Mouse (Mus musculus) MEL (cell line): ENCODE data around the gene Gmds. TPM values are rescaled to one million over a fixed set of nuclear protein-coding genes. Genes with fewer than 3 reads are reported as not detected.
A peak's percentile ranks its signal among the peaks of the same experiment; 100 is the strongest.

Experiments
- DNase-seq: peaks from one replicate; pipeline ENCODE4 v3.0.0; 2011; ENCODE audit warnings: low read depth, low spot score
- H3K27ac ChIP-seq: 2 replicates; pipeline ENCODE4 v1.5.1; 2012; ENCODE audit warnings: low read depth, mild to moderate bottlenecking, control low read depth, low read length, moderate library complexity; ENCODE audit not compliant: control insufficient read depth
- H3K27me3 ChIP-seq, 2 experiments: fragments of 150-350 bp in 1 of 2; sonication (generic) in 1 of 2; 2 replicates each; pipeline ENCODE4 v1.6.1; 2012; ENCODE audit warnings: low read length in 2 of 2, mild to moderate bottlenecking in 2 of 2, improper control_type of control experiment in 1 of 2, moderate library complexity in 1 of 2; ENCODE audit not compliant: insufficient read depth in 2 of 2, control insufficient read depth in 1 of 2
- H3K36me3 ChIP-seq, 2 experiments: 2 replicates each; pipeline ENCODE4 v1.6.1; 2012 to 2014; ENCODE audit warnings: low read length in 2 of 2, improper control_type of control experiment in 1 of 2, inconsistent platforms in 1 of 2, mild to moderate bottlenecking in 1 of 2; ENCODE audit not compliant: insufficient read depth in 2 of 2, control insufficient read depth in 1 of 2
- H3K4me1 ChIP-seq, 2 experiments: fragments of 150-350 bp in 1 of 2; sonication (generic) in 1 of 2; 2 replicates each; pipeline ENCODE4 v1.6.1; 2012; ENCODE audit warnings: low read length in 2 of 2, improper control_type of control experiment in 1 of 2, mild to moderate bottlenecking in 1 of 2; ENCODE audit not compliant: insufficient read depth in 2 of 2, control insufficient read depth in 1 of 2
- H3K4me3 ChIP-seq, 2 experiments: fragments of 150-350 bp in 1 of 2; sonication (generic) in 1 of 2; 2 replicates each; pipeline ENCODE4 v1.5.1; 2012; ENCODE audit warnings: low read depth in 2 of 2, low read length in 2 of 2, mild to moderate bottlenecking in 2 of 2, moderate library complexity in 2 of 2, control low read depth in 1 of 2, improper control_type of control experiment in 1 of 2; ENCODE audit not compliant: control insufficient read depth in 1 of 2, insufficient read depth in 1 of 2
- H3K79me2 ChIP-seq: 2 replicates; pipeline ENCODE4 v1.6.1; 2012; ENCODE audit warnings: mild to moderate bottlenecking, low read length, moderate library complexity; ENCODE audit not compliant: control insufficient read depth, poor library complexity, insufficient read depth
- H3K9ac ChIP-seq: 2 replicates; pipeline ENCODE4 v1.6.1; 2012; ENCODE audit warnings: low read depth, mild to moderate bottlenecking, control low read depth, low read length, moderate library complexity; ENCODE audit not compliant: control insufficient read depth, poor library complexity, severe bottlenecking
- H3K9me3 ChIP-seq: fragments of 150-350 bp; sonication (generic); replicated peaks from 2 replicates; pipeline ENCODE4 v1.6.1; 2012; ENCODE audit warnings: mild to moderate bottlenecking, low read length, improper control_type of control experiment, moderate library complexity; ENCODE audit not compliant: insufficient read depth
- CHD2 ChIP-seq: IDR thresholded peaks from 2 replicates; pipeline ENCODE4 v1.6.1; 2011; ENCODE audit warnings: low read length, improper control_type of control experiment
- CTCF ChIP-seq, 3 experiments: IDR thresholded peaks in 2 of 3; conservative IDR thresholded peaks in 1 of 3; 2 replicates each; pipeline ENCODE4 v1.5.1; 2011 to 2012; ENCODE audit warnings: low read length in 3 of 3, low read depth in 2 of 3, mild to moderate bottlenecking in 2 of 3, improper control_type of control experiment in 1 of 3, inconsistent platforms in 1 of 3, mixed read lengths in 1 of 3, moderate library complexity in 1 of 3; ENCODE audit not compliant: control insufficient read depth in 1 of 3, insufficient read depth in 1 of 3, poor library complexity in 1 of 3, severe bottlenecking in 1 of 3
- E2F4 ChIP-seq: IDR thresholded peaks from 2 replicates; pipeline ENCODE4 v1.6.1; 2011; ENCODE audit warnings: low read depth, low read length, improper control_type of control experiment, borderline replicate concordance
- EP300 ChIP-seq, 2 experiments: IDR thresholded peaks; 2 replicates each; pipeline ENCODE4 v1.6.1; 2011; ENCODE audit warnings: improper control_type of control experiment in 2 of 2, low read length in 2 of 2, low read depth in 1 of 2, mild to moderate bottlenecking in 1 of 2
- ETS1 ChIP-seq: IDR thresholded peaks from 2 replicates; pipeline ENCODE4 v1.6.1; 2012; ENCODE audit warnings: low read depth, mild to moderate bottlenecking, inconsistent platforms, low read length, improper control_type of control experiment, moderate library complexity
- GATA1 ChIP-seq: IDR thresholded peaks from 2 replicates; pipeline ENCODE4 v1.6.1; 2011; ENCODE audit warnings: low read depth, low read length, improper control_type of control experiment
- HCFC1 ChIP-seq: IDR thresholded peaks from 2 replicates; pipeline ENCODE4 v1.6.1; 2012; ENCODE audit warnings: low read depth, mild to moderate bottlenecking, inconsistent platforms, low read length, improper control_type of control experiment, moderate library complexity
- MAX ChIP-seq: IDR thresholded peaks from 2 replicates; pipeline ENCODE4 v1.6.1; 2011; ENCODE audit warnings: low read length, improper control_type of control experiment
- MXI1 ChIP-seq: IDR thresholded peaks from 2 replicates; pipeline ENCODE4 v1.6.1; 2011; ENCODE audit warnings: mild to moderate bottlenecking, low read depth, low read length, improper control_type of control experiment
- MYB ChIP-seq: IDR thresholded peaks from 2 replicates; pipeline ENCODE4 v1.6.1; 2011; ENCODE audit warnings: mild to moderate bottlenecking, low read depth, low read length, improper control_type of control experiment
- NELFE ChIP-seq: IDR thresholded peaks from 2 replicates; pipeline ENCODE4 v1.6.1; 2011; ENCODE audit warnings: low read depth, low read length, improper control_type of control experiment
- NRF1 ChIP-seq: IDR thresholded peaks from 2 replicates; pipeline ENCODE4 v1.6.1; 2014; ENCODE audit warnings: low read depth, mild to moderate bottlenecking, inconsistent platforms, low read length, improper control_type of control experiment, moderate library complexity; ENCODE audit not compliant: poor library complexity, insufficient read depth, severe bottlenecking
- POLR2A ChIP-seq, 2 experiments: IDR thresholded peaks; 2 replicates each; pipeline ENCODE4 v1.6.1; 2011 to 2012; ENCODE audit warnings: low read length in 2 of 2, mild to moderate bottlenecking in 2 of 2, control low read depth in 1 of 2, improper control_type of control experiment in 1 of 2, low read depth in 1 of 2, moderate library complexity in 1 of 2; ENCODE audit not compliant: control insufficient read depth in 1 of 2, insufficient read depth in 1 of 2, poor library complexity in 1 of 2
- POLR2AphosphoS2 ChIP-seq: IDR thresholded peaks from 2 replicates; pipeline ENCODE4 v1.6.1; 2011; ENCODE audit warnings: low read length, improper control_type of control experiment
- RCOR1 ChIP-seq: IDR thresholded peaks from 2 replicates; pipeline ENCODE4 v1.6.1; 2012; ENCODE audit warnings: low read depth, mild to moderate bottlenecking, inconsistent platforms, low read length, improper control_type of control experiment
- SMC3 ChIP-seq: IDR thresholded peaks from 2 replicates; pipeline ENCODE4 v1.6.1; 2011; ENCODE audit warnings: low read depth, low read length, improper control_type of control experiment
- TAL1 ChIP-seq: IDR thresholded peaks from 2 replicates; pipeline ENCODE4 v1.6.1; 2012; ENCODE audit warnings: mild to moderate bottlenecking, inconsistent platforms, low read length, moderate library complexity, mixed read lengths
- TBP ChIP-seq: IDR thresholded peaks from 2 replicates; pipeline ENCODE4 v1.8.0; 2011; ENCODE audit warnings: low read depth, low read length, improper control_type of control experiment
- TCF12 ChIP-seq: IDR thresholded peaks from 2 replicates; pipeline ENCODE4 v1.6.1; 2014; ENCODE audit warnings: low read depth, mild to moderate bottlenecking, inconsistent platforms, low read length, improper control_type of control experiment, moderate library complexity
- USF2 ChIP-seq, 2 experiments: IDR thresholded peaks; 2 replicates each; pipeline ENCODE4 v1.6.1; 2011 to 2012; ENCODE audit warnings: improper control_type of control experiment in 2 of 2, low read length in 2 of 2, borderline replicate concordance in 1 of 2, inconsistent platforms in 1 of 2, low read depth in 1 of 2, mild to moderate bottlenecking in 1 of 2; ENCODE audit not compliant: insufficient read depth in 1 of 2
- ZNF384 ChIP-seq: IDR thresholded peaks from 2 replicates; pipeline ENCODE4 v1.6.1; 2012; ENCODE audit warnings: low read depth, mild to moderate bottlenecking, inconsistent platforms, low read length, improper control_type of control experiment
- polyA plus RNA-seq, 2 experiments: library from polyadenylated mRNA; stranded (reverse) in 1 of 2; unstranded in 1 of 2; fragments of >175 nt in 1 of 2; fragments of >200 nt in 1 of 2; gene quantifications; 2 replicates each; pipeline versions ENCODE4 v1.2.1 to v1.2.4; 2012; ENCODE audit warnings: low replicate concordance in 2 of 2, low read depth in 1 of 2; ENCODE audit not compliant: insufficient read length in 2 of 2, insufficient read depth in 1 of 2, missing spikeins in 1 of 2
- total RNA-seq: library from RNA; depleted of rRNA; stranded (reverse); fragments of 300-350 nt; gene quantifications from 2 replicates; pipeline ENCODE4 v1.2.3, GENCODE M21; 2012

Gene Gmds
- total and polyA plus RNA-seq, 3 experiments: 17.4 to 32.2 TPM; not detected in 1

GRCm38 (mm10) chr13:32161567-32161966 is 177.0 kb downstream of the Gmds start:
- Histone ChIP-seq H3K36me3 (peaks cover 0 to 5% of the 10 kb centered on the region in 2 experiments; a peak in 1 of 4 replicates), H3K27me3 (no peaks in the 10 kb centered on the region), H3K27ac (no peak overlapping the region), H3K9ac (no peak overlapping the region), H3K4me3 (no peak overlapping the region), H3K9me3 (no peaks in the 10 kb centered on the region), H3K4me1 (no peaks in the 10 kb centered on the region; a peak in 1 of 4 replicates), H3K79me2 (no peaks in the 10 kb centered on the region)
- TF ChIP-seq TAL1 (peak; percentile 75), E2F4 (no peak), TCF12 (peak; percentile 76; the same call in 1 of the 2 replicates), GATA1 (peak; percentile 67), NRF1 (no peak), RCOR1 (peak; percentile 94), EP300 (IDR thresholded peaks at IDR 0.05; ENCODE audit: low read depth in 1 of 2, low read length in 2 of 2) (peak; percentile 55 to 63; a peak in 3 of 4 replicates), ETS1 (peak; percentile 59; the same call in 1 of the 2 replicates), TBP (no peak)
- DNase-seq: peak; percentile 48

GRCm38 (mm10) chr13:32158240-32158639 is 180.3 kb downstream of the Gmds start:
- H3K27ac ChIP-seq: no peak overlapping the region
- no peaks in the 10 kb centered on the region for H3K79me2 ChIP-seq
- DNase-seq: no peak
- no peak overlapping the region for H3K9ac ChIP-seq
- H3K9me3 ChIP-seq: no peaks in the 10 kb centered on the region
- H3K4me1 ChIP-seq: no peaks in the 10 kb centered on the region; a peak in 1 of 4 replicates
- H3K27me3 ChIP-seq: no peaks in the 10 kb centered on the region
- TF ChIP-seq EP300 (IDR thresholded peaks at IDR 0.05; ENCODE audit: low read depth in 1 of 2, low read length in 2 of 2): no peak
- TF ChIP-seq MAX: no peak
- no peak for TF ChIP-seq MYB
- TF ChIP-seq MXI1: no peak
- no peak for TF ChIP-seq POLR2A (IDR thresholded peaks at IDR 0.05; ENCODE audit: control insufficient read depth in 1 of 2, insufficient read depth in 1 of 2, low read depth in 1 of 2, low read length in 2 of 2, poor library complexity in 1 of 2)
- TF ChIP-seq CHD2: no peak
- TF ChIP-seq POLR2AphosphoS2: no peak
- no peak for TF ChIP-seq NELFE
- no peak for TF ChIP-seq HCFC1
- no peak for TF ChIP-seq ETS1
- no peak for TF ChIP-seq SMC3
- no peak for TF ChIP-seq CTCF (IDR thresholded peaks at IDR 0.05 in 2 of 3, conservative IDR thresholded peaks at IDR 0.05 in 1 of 3; ENCODE audit: control insufficient read depth in 1 of 3, insufficient read depth in 1 of 3, low read depth in 2 of 3, low read length in 3 of 3, poor library complexity in 1 of 3, severe bottlenecking in 1 of 3)
- TF ChIP-seq USF2 (IDR thresholded peaks at IDR 0.05; ENCODE audit: borderline replicate concordance in 1 of 2, insufficient read depth in 1 of 2, low read depth in 1 of 2, low read length in 2 of 2): no peak
- no peak for TF ChIP-seq ZNF384
- H3K36me3 ChIP-seq: peaks cover 0 to 5% of the 10 kb centered on the region in 2 experiments; a peak in 1 of 4 replicates
- H3K4me3 ChIP-seq: no peak overlapping the region
